Mouse (Mus musculus) kidney, embryonic 16.5 days (tissue): ENCODE data around the gene Gm8251. TPM values are rescaled to one million over a fixed set of nuclear protein-coding genes. Genes with fewer than 3 reads are reported as not detected.

Source experiments
- ATAC-seq: fragments of 200-750 bp; cut with Nextera tagmentation; 2 replicates; pipeline ENCODE4 v1.8.0; 2017; ENCODE audit warnings: moderate TSS enrichment; ENCODE audit not compliant: low FRiP score, low TSS enrichment
- H3K27ac ChIP-seq: fragments of 300-500 bp; sonication (generic); 2 replicates; pipeline ENCODE4 v1.5.1; 2014; ENCODE audit warnings: low read length
- H3K27me3 ChIP-seq: fragments of 300-500 bp; sonication (generic); 2 replicates; pipeline ENCODE4 v1.6.1; 2014; ENCODE audit warnings: low read length, control low read depth, mixed read lengths; ENCODE audit not compliant: insufficient read depth
- H3K36me3 ChIP-seq: fragments of 300-500 bp; sonication (generic); 2 replicates; pipeline ENCODE4 v1.6.1; 2014; ENCODE audit warnings: low read length, control low read depth, mixed read lengths; ENCODE audit not compliant: insufficient read depth
- H3K4me1 ChIP-seq: fragments of 300-500 bp; sonication (generic); 2 replicates; pipeline ENCODE4 v1.6.1; 2014; ENCODE audit warnings: low read length, control low read depth, mixed read lengths; ENCODE audit not compliant: insufficient read depth
- H3K4me2 ChIP-seq: fragments of 300-500 bp; sonication (generic); replicated peaks from 2 replicates; pipeline ENCODE4 v1.6.1; 2014; ENCODE audit warnings: low read depth, low read length
- H3K4me3 ChIP-seq: fragments of 300-500 bp; sonication (generic); 2 replicates; pipeline ENCODE4 v1.5.1; 2014; ENCODE audit warnings: mild to moderate bottlenecking, low read length
- H3K9ac ChIP-seq: fragments of 300-500 bp; sonication (generic); replicated peaks from 2 replicates; pipeline ENCODE4 v1.6.1; 2014; ENCODE audit warnings: low read length
- H3K9me3 ChIP-seq: fragments of 300-500 bp; sonication (generic); 2 replicates; pipeline ENCODE4 v1.6.1; 2016; ENCODE audit warnings: low read length, control low read depth
- WGBS: fragments of 180-500 bp; shearing (Covaris S2); extraction: QIAGEN DNeasy Blood & Tissue Kit; methylation state at CpG from one replicate; pipeline ENCODE4 v1.1.7; 2014; 5-methylcytosine and 5-hydroxymethylcytosine counted together
- polyA plus RNA-seq: library from polyadenylated mRNA; unstranded; fragments of >200 nt; fragmentation: Nextera tagmentation; extraction: Ambion mirVana; gene quantifications from 2 replicates; pipeline ENCODE4 v1.2.1, GENCODE M21; 2015

The Gm8251 gene
- polyA plus RNA-seq, 1 experiment from 2014 or later = 0.06 TPM

GRCm38 (mm10) chr1:44041797-44042554 is 19.8 kb downstream of the Gm8251 start:
- peak overlapping the region; percentile 75 for H3K4me2 ChIP-seq
- H3K36me3 ChIP-seq = no peaks in the 10 kb centered on the region
- H3K4me1 ChIP-seq = no peaks in the 10 kb centered on the region
- peak overlapping the region; percentile 73 for H3K9ac ChIP-seq
- H3K4me3 ChIP-seq = peak overlapping the region; percentile 54
- no peaks in the 10 kb centered on the region for H3K27me3 ChIP-seq
- no peaks in the 10 kb centered on the region for H3K9me3 ChIP-seq
- ATAC-seq = peak; percentile 77; the same call in 1 of the 2 replicates
- no peak overlapping the region for H3K27ac ChIP-seq
- 1% methylated on average over 17 of the region's 17 CpGs for WGBS

DNA sequence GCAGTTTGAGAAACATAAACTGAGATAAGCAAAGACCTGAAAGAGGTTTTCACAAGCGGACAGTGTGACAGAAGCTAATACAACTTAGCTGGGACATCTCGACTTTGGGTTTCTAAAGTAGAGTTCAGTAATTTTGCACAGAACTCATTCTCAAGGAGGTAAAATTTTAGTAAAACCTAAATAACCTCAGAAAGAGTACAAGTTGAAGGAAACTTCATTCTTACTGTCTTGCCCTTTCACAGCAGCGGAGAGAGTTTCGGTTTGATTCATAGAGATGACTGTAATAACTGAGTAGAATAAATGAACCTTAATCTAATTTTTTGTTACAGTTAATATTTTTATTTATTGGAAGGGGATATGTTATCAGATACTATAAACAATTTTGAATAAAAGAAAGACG is 28.8 kb downstream of the Gm8251 start:
- Histone ChIP-seq H3K4me2 (no peak overlapping the region), H3K27me3 (no peaks in the 10 kb centered on the region), H3K9ac (no peak overlapping the region), H3K27ac (no peak overlapping the region), H3K4me3 (no peak overlapping the region), H3K9me3 (no peaks in the 10 kb centered on the region), H3K4me1 (no peaks in the 10 kb centered on the region), H3K36me3 (no peaks in the 10 kb centered on the region)
- 90% methylated on average over 5 of the region's 5 CpGs for WGBS
- ATAC-seq = no peak

DNA sequence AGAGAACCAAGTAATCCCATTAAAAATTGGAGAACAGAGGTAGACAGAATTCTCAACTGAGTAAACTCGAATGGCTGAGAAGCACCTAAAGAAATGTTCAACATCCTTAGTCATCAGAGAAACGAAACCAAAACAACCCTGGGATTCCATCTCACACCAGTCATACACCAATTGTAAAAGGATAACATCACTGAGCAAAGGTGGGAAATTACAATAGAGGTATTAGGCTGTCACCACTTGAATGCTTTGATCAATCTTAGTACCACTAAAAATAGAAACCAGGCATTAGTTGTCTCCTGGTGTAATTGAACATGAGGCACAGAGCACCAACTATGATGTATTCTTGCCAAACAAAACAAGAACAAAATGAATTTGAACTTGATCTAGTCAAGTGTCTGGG is 29.5 kb downstream of the Gm8251 start:
- 76% methylated on average over 2 of the region's 2 CpGs for WGBS
- Histone ChIP-seq H3K27me3 (no peaks in the 10 kb centered on the region), H3K4me3 (no peak overlapping the region), H3K9me3 (no peaks in the 10 kb centered on the region), H3K4me2 (no peak overlapping the region), H3K9ac (no peak overlapping the region), H3K27ac (no peak overlapping the region), H3K4me1 (no peaks in the 10 kb centered on the region), H3K36me3 (no peaks in the 10 kb centered on the region)
- ATAC-seq = no peak

GRCm38 (mm10) chr1:44027651-44028050 is 34.1 kb downstream of the Gm8251 start:
- no peak overlapping the region for H3K27ac ChIP-seq
- no peaks in the 10 kb centered on the region for H3K27me3 ChIP-seq
- no peak overlapping the region for H3K4me2 ChIP-seq
- no peaks in the 10 kb centered on the region for H3K9me3 ChIP-seq
- H3K36me3 ChIP-seq = no peaks in the 10 kb centered on the region
- WGBS = 90% methylated on average over 1 of the region's 1 CpGs
- ATAC-seq = peak; percentile 61; the same call in 1 of the 2 replicates
- no peak overlapping the region for H3K4me3 ChIP-seq
- no peaks in the 10 kb centered on the region for H3K4me1 ChIP-seq
- no peak overlapping the region for H3K9ac ChIP-seq

- Histone ChIP-seq H3K4me1 (no peaks in the 10 kb centered on the region), H3K27ac (no peak overlapping the region), H3K36me3 (no peaks in the 10 kb centered on the region), H3K27me3 (no peaks in the 10 kb centered on the region), H3K9me3 (no peaks in the 10 kb centered on the region), H3K9ac (no peak overlapping the region), H3K4me3 (no peak overlapping the region), H3K4me2 (no peak overlapping the region)
- no peak for ATAC-seq
- WGBS = 88% methylated on average over 1 of the region's 1 CpGs
Measured at GRCm38 (mm10) chr1:44022656-44023055, 39.1 kb downstream of the Gm8251 start.

DNA sequence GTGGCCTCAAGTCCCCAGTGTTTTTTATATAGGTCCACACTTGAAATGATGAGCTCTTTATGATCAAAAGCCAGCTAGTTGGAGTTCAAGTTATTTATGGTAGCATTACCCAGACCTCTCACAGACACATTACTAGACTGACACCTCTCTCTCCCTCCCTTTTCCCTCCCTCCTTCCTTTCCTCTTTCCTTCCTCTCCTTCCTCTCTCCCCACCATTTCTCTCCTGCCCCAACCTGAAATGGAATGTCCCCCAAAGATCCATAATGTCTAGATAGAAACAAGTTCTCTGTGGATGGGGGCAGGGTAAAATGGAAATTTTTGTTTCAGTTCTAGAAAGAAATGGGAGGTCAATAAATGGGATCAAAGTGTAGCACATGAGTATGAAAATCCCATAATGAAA is 41.8 kb downstream of the Gm8251 start, which contains the start of gene Mettl21c:
Gene Mettl21c, minus strand, starts transcription at position 101 of the 400 bp plus-strand sequence.
- no peak within 1 kb of the TSS for H3K27ac ChIP-seq
- no peak for ATAC-seq
- no peaks in the 10 kb centered on the region for H3K9me3 ChIP-seq
- no peaks in the 10 kb centered on the region for H3K27me3 ChIP-seq
- H3K9ac ChIP-seq = no peak within 1 kb of the TSS
- no peaks in the 10 kb centered on the region for H3K4me1 ChIP-seq
- no peaks in the 10 kb centered on the region for H3K36me3 ChIP-seq
- H3K4me3 ChIP-seq = no peak within 1 kb of the TSS
- H3K4me2 ChIP-seq = no peak within 1 kb of the TSS

DNA sequence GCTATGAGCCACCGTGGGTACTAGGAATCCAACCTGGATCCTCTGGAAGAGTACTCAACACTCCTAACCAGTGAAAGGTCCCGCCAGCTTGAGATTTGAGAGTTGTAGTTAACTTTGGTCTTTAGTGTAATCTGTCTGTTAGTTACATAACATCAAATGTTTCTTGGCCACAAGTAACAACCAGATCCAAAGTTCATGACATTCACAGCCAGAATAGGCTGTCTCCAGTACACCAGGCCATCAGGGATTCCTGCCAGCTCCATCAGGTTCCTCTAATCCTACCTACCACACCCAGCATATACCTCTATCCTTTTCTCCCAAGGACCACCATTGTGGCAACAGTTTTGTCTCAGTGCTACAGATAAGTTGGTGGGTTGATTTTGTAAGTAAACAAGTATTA is 46.2 kb downstream of the Gm8251 start:
- no peaks in the 10 kb centered on the region for H3K27me3 ChIP-seq
- WGBS = 94% methylated on average over 2 of the region's 2 CpGs
- no peaks in the 10 kb centered on the region for H3K4me1 ChIP-seq
- no peak overlapping the region for H3K4me2 ChIP-seq
- H3K4me3 ChIP-seq = no peak overlapping the region
- H3K9me3 ChIP-seq = no peaks in the 10 kb centered on the region
- ATAC-seq = no peak
- no peak overlapping the region for H3K27ac ChIP-seq
- no peak overlapping the region for H3K9ac ChIP-seq
- no peaks in the 10 kb centered on the region for H3K36me3 ChIP-seq

Other genes with a start within 250 kb of the Gm8251 start
- 26.0 and 26.6 TPM in 2 replicates for gene Uxs1, start 234.1 kb downstream of the Gm8251 start, polyA plus RNA-seq
- 63.7 and 71.3 TPM in 2 replicates for gene Tpp2, start 128.3 kb downstream of the Gm8251 start, polyA plus RNA-seq
- 0.24 and 0.36 TPM in 2 replicates for gene Mettl21c, start 41.9 kb downstream of the Gm8251 start, polyA plus RNA-seq
- gene Tex30, start 40.5 kb upstream of the Gm8251 start, polyA plus RNA-seq = 76.7 and 79.9 TPM in 2 replicates
- 70.6 and 71.7 TPM in 2 replicates for gene Kdelc1, start 56.9 kb upstream of the Gm8251 start, polyA plus RNA-seq
- 19.9 and 22.8 TPM in 2 replicates for gene Bivm, start 57.0 kb upstream of the Gm8251 start, polyA plus RNA-seq
- 16.2 and 17.1 TPM in 2 replicates for gene Ercc5, start 85.8 kb upstream of the Gm8251 start, polyA plus RNA-seq
- 0.05 and 0.07 TPM in 2 replicates for gene Mettl21e, start 157.0 kb upstream of the Gm8251 start, polyA plus RNA-seq